8 mouse cellular contexts compared by ENCODE assay signal in the genomic region with DNA sequence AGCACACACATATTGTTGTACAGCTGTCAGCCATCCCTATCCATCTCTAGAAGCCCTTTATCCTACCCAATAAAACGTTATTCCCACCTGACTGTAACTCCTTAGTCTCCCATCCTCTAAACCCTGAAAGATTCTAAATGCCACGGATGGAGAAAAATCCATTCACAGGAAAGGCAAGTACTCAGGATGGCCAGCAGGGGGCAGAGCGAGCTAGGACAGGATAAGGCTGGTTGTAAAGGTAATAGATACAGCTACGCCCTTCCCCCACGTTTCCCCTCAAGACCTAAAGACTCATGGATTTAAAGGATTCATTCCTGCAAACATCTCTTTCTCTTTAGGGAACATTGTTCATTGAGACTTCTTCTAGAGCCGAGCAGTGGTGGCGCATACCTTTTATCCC. TPM values are rescaled to one million over a fixed set of nuclear protein-coding genes. Genes with fewer than 3 reads are reported as not detected.
DNase-seq lines count a peak whose midpoint lies in the region; ATAC-seq and TF ChIP-seq lines count a peak whose summit lies in the region.
"Had no signal": no experiment of that assay in that cellular context is flagged by ENCODE, and none has a peak within 500 bp of the region (broad histone marks: within the 10 kb centered on the region; RNA-seq: fewer than 3 reads in every experiment).

No protein-coding gene starts in this region.

- DNase-seq in left cerebral cortex, adult 2 months (ENCODE audit: extremely low spot score in 1 of 2, low spot score in 2 of 2) = peak; percentile 37 to 53
- no peak for DNase-seq in left cerebral cortex, adult 11 months (ENCODE audit: low spot score)
- peak; percentile 65 for DNase-seq in adipocyte (ENCODE audit: low spot score)
- peak; percentile 82 for DNase-seq in embryonic facial prominence, embryonic 10.5 days (ENCODE audit: low spot score)
- peak; percentile 79 for DNase-seq in hindbrain, postnatal 0 days (ENCODE audit: low spot score)
- DNase-seq in lung, adult 2 months = peak; percentile 60
- DNase-seq in retina, postnatal 1 day = peak; percentile 82

- WGBS in embryonic facial prominence, embryonic 10.5 days = 19% methylated on average over 7 of the region's 7 CpGs
- 22% methylated on average over 7 of the region's 7 CpGs for WGBS in hindbrain, postnatal 0 days
- WGBS in lung, adult 2 months = 20% methylated on average over 7 of the region's 7 CpGs

- peak; percentile 79 for TF ChIP-seq CTCF in left cerebral cortex, adult 2 months (IDR thresholded peaks at IDR 0.05)
- peak; percentile 89 for TF ChIP-seq CTCF in hindbrain, postnatal 0 days (IDR thresholded peaks at IDR 0.05; ENCODE audit: low read depth)
- TF ChIP-seq CTCF in lung, adult 2 months (IDR thresholded peaks at IDR 0.05; ENCODE audit: insufficient read depth, low read length) = peak; percentile 92

- no peak overlapping the region for H3K4me3 ChIP-seq in left cerebral cortex, adult 2 months
- H3K4me3 ChIP-seq in embryonic facial prominence, embryonic 10.5 days = peak overlapping the region; percentile 28; the same call in 1 of the 2 replicates
- H3K4me3 ChIP-seq in hindbrain, postnatal 0 days (ENCODE audit: low read length) = no peak overlapping the region; the same call in 1 of the 2 replicates
- no peak overlapping the region for H3K4me3 ChIP-seq in lung, adult 2 months (replicated peaks; ENCODE audit: extremely low read depth, low read depth, low read length)

- peak overlapping the region; percentile 41; the same call in 1 of the 2 replicates for H3K4me2 ChIP-seq in hindbrain, postnatal 0 days (ENCODE audit: low read depth, low read length)

- no peak for TF ChIP-seq POLR2A in lung, adult 2 months (IDR thresholded peaks at IDR 0.05; ENCODE audit: borderline replicate concordance, extremely low read depth, low read depth, low read length)

- ATAC-seq in hindbrain, postnatal 0 days = peak; percentile 35; the same call in 1 of the 2 replicates

- H3K9ac ChIP-seq in hindbrain, postnatal 0 days (replicated peaks; ENCODE audit: low read length) = no peak overlapping the region

- H3K27ac ChIP-seq in left cerebral cortex, adult 2 months = no peak overlapping the region
- no peak overlapping the region for H3K27ac ChIP-seq in embryonic facial prominence, embryonic 10.5 days (replicated peaks)
- no peak overlapping the region for H3K27ac ChIP-seq in hindbrain, postnatal 0 days

- H3K4me1 ChIP-seq in embryonic facial prominence, embryonic 10.5 days = peaks cover 5% of the 10 kb centered on the region; the same call in 1 of the 2 replicates
- no peaks in the 10 kb centered on the region for H3K4me1 ChIP-seq in hindbrain, postnatal 0 days (ENCODE audit: insufficient read depth, low read length)
- H3K4me1 ChIP-seq in lung, adult 2 months (ENCODE audit: control insufficient read depth, insufficient read depth, low read length) = no peaks in the 10 kb centered on the region

- intact Hi-C loops in left cerebral cortex, adult 2 months (cut with DNase I) = loop anchor here (5.0 to 10.0 kb wide), 3 partner anchors 101 to 259 kb away; a partner anchor contains a TSS

- H3K36me3 ChIP-seq in embryonic facial prominence, embryonic 10.5 days (replicated peaks) = no peaks in the 10 kb centered on the region
- H3K36me3 ChIP-seq in hindbrain, postnatal 0 days (ENCODE audit: insufficient read depth, low read length) = no peaks in the 10 kb centered on the region

- no peaks in the 10 kb centered on the region for H3K9me3 ChIP-seq in embryonic facial prominence, embryonic 10.5 days
- no peaks in the 10 kb centered on the region for H3K9me3 ChIP-seq in hindbrain, postnatal 0 days (ENCODE audit: low read length)

- peaks cover 4% of the 10 kb centered on the region; the same call in 1 of the 2 replicates for H3K27me3 ChIP-seq in embryonic facial prominence, embryonic 10.5 days (replicated peaks; ENCODE audit: low read depth, poor library complexity, severe bottlenecking)
- H3K27me3 ChIP-seq in hindbrain, postnatal 0 days (ENCODE audit: insufficient read depth, low read length) = no peaks in the 10 kb centered on the region

RNA-seq across cellular contexts. Expression of a gene that starts 34.0 kb away (rescaled TPM):
- 1 to 10 TPM; 7.6 to 9.4 TPM for total RNA-seq in left cerebral cortex, adult 2 months (2021)
- polyA plus RNA-seq in embryonic facial prominence, embryonic 10.5 days (2016; fragmentation: Nextera tagmentation; extraction: Ambion mirVana) = 3.7 and 4.1 TPM in 2 replicates
- total RNA-seq in hindbrain, postnatal 0 days (2014; rRNA removed) = 1.9 and 3.2 TPM in 2 replicates
- 1.6 and 3.1 TPM in 2 replicates for polyA plus RNA-seq in hindbrain, postnatal 0 days (2015; fragmentation: Nextera tagmentation; extraction: Ambion mirVana)
- polyA plus RNA-seq in lung, adult 2 months (2012; rRNA removed) = 141 and 169 TPM in 2 replicates

RNA-seq across cellular contexts. Expression of a gene that starts 38.4 kb away (rescaled TPM):
- total RNA-seq in left cerebral cortex, adult 2 months (2021) = not detected
- 0.09 and 0.16 TPM in 2 replicates for polyA plus RNA-seq in embryonic facial prominence, embryonic 10.5 days (2016; fragmentation: Nextera tagmentation; extraction: Ambion mirVana)
- total RNA-seq in hindbrain, postnatal 0 days (2014; rRNA removed) = not detected in 2 replicates
- polyA plus RNA-seq in hindbrain, postnatal 0 days (2015; fragmentation: Nextera tagmentation; extraction: Ambion mirVana) = not detected in 2 replicates
- polyA plus RNA-seq in lung, adult 2 months (2012; rRNA removed) = 0.42 TPM in 1 of 2 replicates, not detected in the other
- total RNA-seq: layer of hippocampus, adult 8-10 months had no signal

RNA-seq across cellular contexts. Expression of a gene that starts 39.3 kb away (rescaled TPM):
- total RNA-seq in left cerebral cortex, adult 2 months (2021) = 1 to 10 TPM; 2.3 to 3.3 TPM
- 9.5 and 10.0 TPM in 2 replicates for polyA plus RNA-seq in embryonic facial prominence, embryonic 10.5 days (2016; fragmentation: Nextera tagmentation; extraction: Ambion mirVana)
- 0.63 TPM in 1 of 2 replicates, not detected in the other for total RNA-seq in hindbrain, postnatal 0 days (2014; rRNA removed)
- polyA plus RNA-seq in hindbrain, postnatal 0 days (2015; fragmentation: Nextera tagmentation; extraction: Ambion mirVana) = 2.9 and 3.9 TPM in 2 replicates
- polyA plus RNA-seq in lung, adult 2 months (2012; rRNA removed) = 18.1 and 31.9 TPM in 2 replicates

RNA-seq across cellular contexts. Expression of a gene that starts 52.0 kb away (rescaled TPM):
- 10 to 100 TPM; 75.1 to 80.4 TPM for total RNA-seq in left cerebral cortex, adult 2 months (2021)
- polyA plus RNA-seq in embryonic facial prominence, embryonic 10.5 days (2016; fragmentation: Nextera tagmentation; extraction: Ambion mirVana) = not detected in 2 replicates
- total RNA-seq in hindbrain, postnatal 0 days (2014; rRNA removed) = 5.2 and 6.3 TPM in 2 replicates
- polyA plus RNA-seq in hindbrain, postnatal 0 days (2015; fragmentation: Nextera tagmentation; extraction: Ambion mirVana) = 0.59 TPM in 1 of 2 replicates, not detected in the other
- polyA plus RNA-seq in lung, adult 2 months (2012; rRNA removed) = 85.8 and 128 TPM in 2 replicates

Comparison
In these comparisons a context has a peak if more than half of its experiments do, and no peak if none do; other contexts are left out.
1. RNA of a gene that starts 34.0 kb away (polyA plus RNA-seq): 141 to 169 TPM in lung, adult 2 months; 3.7 to 4.1 TPM in embryonic facial prominence, embryonic 10.5 days and 1.6 to 3.1 TPM in hindbrain, postnatal 0 days; every median in the first group is over 10 times any median in the second.
2. Peak in every context shown above with its lines, with median percentiles within 50 percentile points of each other: CTCF ChIP-seq.